Mouse (Mus musculus) heart, postnatal 14 days (tissue): ENCODE measurements around the gene Hcfc1r1. TPM values are rescaled to one million over a fixed set of nuclear protein-coding genes. Genes with fewer than 3 reads are reported as not detected.

Experiments
- DNase-seq, 2 experiments: peaks; one replicate each; pipeline ENCODE4 v3.0.0; 2021 to 2022
- intact Hi-C: fragments of 180-260 bp; cut with DNase I; formaldehyde crosslinking; loops from one replicate; pipeline ENCODE4 v1.15.1; 2025
- long read RNA-seq, 2 experiments: library from polyadenylated mRNA; stranded (forward); transcript quantifications; one replicate each; pipeline ENCODE4 v2.0.0; 2021
- total RNA-seq, 2 experiments: library from RNA; stranded (reverse); gene quantifications; 2 replicates each; pipeline ENCODE4 v1.2.3; 2021

The Hcfc1r1 gene
- 100 to 1,000 TPM; 186 to 198 TPM for total RNA-seq
- long read RNA-seq, experiment 1, transcript Hcfc1r1-201 (3 exons, 946 nt), result major isoform, 29 of 85 reads
- long read RNA-seq, experiment 1, partial matches to known transcripts, result 39 of 85 reads
- long read RNA-seq, experiment 1, other reads (novel, unspliced or antisense), result 16 of 85 reads
- long read RNA-seq, experiment 2, transcript Hcfc1r1-201 (3 exons, 946 nt), result major isoform, 36 of 79 reads
- long read RNA-seq, experiment 2, partial matches to known transcripts, result 34 of 79 reads
- long read RNA-seq, experiment 2, other reads (novel, unspliced or antisense), result 7 of 79 reads

DNA sequence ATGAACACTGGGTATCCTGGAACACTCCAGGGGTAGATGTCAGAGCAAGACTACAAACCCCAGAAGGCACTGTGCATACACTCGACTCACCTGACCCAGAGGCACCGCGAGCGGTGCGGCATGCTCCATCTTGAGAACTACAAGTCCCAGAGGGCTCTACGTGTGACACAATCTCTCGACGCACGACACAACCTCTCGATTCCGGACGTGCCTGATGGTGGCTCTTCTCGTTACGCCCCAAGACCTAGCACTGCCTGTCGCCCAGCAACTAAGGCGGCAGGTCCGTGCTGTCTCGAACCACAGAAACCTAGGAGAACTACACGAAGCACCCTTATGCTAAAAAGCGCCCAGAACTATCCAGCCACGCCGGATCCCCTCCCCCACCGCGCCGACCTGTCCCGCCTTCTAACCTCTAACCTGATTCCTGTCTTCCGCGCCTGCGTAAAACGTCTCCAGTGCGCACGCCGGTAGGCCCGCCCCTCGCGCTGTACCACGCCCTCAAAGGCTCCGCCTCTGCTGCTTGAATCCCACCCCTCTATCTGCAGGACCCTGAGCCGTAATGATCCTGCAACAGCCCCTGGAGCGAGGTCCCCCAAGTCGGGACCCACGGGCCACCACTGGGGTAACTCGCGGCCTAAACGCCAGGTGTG, at the start of gene Hcfc1r1, which contains the start of gene Thoc6:
Hcfc1r1 (plus strand) TSS at position 173 of the 650 bp plus-strand sequence.
Thoc6 (minus strand) TSS at position 459 of the 650 bp plus-strand sequence.
- intact Hi-C loops, result no loop called here
- peak; percentile 89 to 92 for DNase-seq

DNA sequence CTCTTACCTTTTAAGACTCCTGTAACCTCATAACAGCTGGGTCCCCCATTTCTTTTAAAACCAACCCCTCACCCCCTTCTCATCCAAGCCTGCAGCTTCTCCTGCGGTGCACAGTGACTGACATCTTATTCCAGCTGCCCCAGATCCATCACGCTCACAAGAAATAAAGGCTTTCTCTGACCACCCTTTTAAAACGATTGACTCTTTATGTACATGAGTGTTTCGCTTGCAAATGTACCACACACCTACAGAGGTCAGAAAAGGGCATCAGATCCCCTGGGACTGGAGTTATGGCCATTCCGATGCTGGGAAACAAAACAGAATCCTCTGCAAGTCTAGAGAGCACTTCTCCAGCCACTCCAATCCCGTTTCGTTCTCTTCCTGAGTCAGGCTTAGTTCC, 45.6 kb upstream of the Hcfc1r1 start:
- DNase-seq, result no peak
- intact Hi-C loops, result no loop called here

- peak; percentile 83 to 90 for DNase-seq
- intact Hi-C loops, result loop anchor here (2.0 kb wide), 1 partner anchor 60 kb away; no protein-coding TSS in a partner anchor
Observed at GRCm38 (mm10) chr17:23630195-23631020, 43.0 kb upstream of the Hcfc1r1 start.

DNA sequence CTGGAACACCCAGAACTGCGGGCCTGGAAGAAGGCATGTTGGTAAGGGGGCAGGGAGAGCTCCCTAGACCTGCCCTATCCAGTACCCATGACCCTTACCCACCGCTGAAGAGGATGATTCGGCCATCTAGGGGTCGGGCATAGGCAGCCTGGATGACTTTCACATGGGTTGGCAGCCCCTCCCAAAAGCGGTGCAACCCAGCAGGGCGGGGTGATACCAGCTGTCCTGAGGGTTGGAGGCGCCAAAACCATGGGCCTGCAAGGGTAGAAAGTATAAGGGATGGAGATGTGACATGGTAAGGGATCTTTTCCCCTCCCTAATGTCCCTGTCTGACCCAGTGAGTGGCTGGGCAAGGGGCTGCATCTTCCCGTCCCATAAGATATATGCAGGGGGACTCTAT, 42.2 kb upstream of the Hcfc1r1 start:
- no peak for DNase-seq
- intact Hi-C loops, result loop anchor here (2.0 kb wide), 1 partner anchor 60 kb away; no protein-coding TSS in a partner anchor

DNA sequence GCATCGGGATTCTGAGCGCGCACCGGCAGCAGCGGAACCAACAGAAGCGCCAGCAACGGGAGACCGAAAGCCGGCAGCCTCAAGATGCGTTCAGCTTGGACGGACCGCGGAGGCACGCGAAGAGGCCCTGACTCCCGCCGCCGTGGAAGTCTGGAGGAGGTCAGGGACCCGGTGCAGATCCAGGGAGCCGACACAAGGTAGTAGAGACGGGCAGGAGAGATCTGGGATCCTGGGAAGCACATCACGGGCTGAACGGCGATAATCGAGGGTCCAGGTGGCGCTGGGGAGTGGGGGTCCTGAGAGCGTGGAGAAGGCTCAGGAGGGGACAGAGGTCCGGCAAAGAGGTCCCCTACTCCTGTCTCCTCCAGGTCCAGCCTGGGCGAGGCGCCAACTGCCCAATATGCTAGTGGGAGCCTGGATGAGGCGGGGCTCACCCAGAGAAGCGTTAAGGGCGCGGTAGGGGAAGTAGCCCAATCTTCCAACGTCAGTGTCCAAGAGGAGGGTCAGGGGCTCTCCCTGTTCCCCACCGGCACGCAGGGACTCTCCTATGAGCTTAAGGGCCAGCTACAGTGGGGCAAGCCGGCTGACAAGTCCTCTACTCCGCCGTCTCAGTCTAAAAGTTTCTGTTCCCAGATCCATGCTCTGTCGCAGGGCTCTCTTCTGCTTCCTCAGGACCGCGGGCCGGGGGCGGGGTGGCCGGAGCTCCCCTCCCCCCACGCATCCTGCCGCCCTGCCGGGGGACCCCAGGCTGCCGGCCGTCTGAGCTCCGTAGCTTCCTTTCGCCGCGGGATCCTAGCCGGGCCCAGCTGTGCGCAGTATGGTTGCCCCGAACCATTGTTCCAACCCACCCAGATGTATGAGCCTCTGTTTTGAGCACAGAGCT, 28.5 kb upstream of the Hcfc1r1 start, which contains the start of gene Mmp25:
Mmp25 (minus strand) TSS at position 665 of the 883 bp plus-strand sequence.
- DNase-seq, result peak; percentile 21 to 32

DNA sequence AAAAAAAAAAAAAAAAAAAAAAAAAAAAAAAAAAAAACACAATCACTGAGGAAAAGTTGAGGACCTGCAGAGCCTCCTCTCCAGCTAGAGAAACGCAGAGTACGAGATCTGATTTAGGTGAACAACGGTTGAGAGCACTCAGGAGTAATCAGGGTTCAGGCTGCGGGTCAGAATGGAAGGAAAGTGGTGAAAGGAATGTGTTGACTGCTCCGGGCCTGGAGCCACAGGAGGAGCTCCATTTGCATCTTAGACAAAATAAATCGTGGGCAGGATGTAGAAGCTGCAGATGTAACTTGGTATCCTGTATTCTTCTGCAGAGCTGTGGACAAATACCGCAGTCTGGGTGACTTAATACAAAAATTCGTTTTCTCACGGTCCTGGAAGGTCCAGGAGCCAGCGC, 27.5 kb upstream of the Hcfc1r1 start:
- no peak for DNase-seq
- intact Hi-C loops, result no loop called here

More for the DNA sequence above, 28.5 kb upstream of the Hcfc1r1 start, which contains the start of gene Mmp25:
- intact Hi-C loops, result no loop called here

- DNase-seq, result no peak
- intact Hi-C loops, result no loop called here
Observed at GRCm38 (mm10) chr17:23651363-23651762, 22.0 kb upstream of the Hcfc1r1 start.

- no peak for DNase-seq
- intact Hi-C loops, result no loop called here
Observed at GRCm38 (mm10) chr17:23653324-23653723, 20.1 kb upstream of the Hcfc1r1 start.

DNA sequence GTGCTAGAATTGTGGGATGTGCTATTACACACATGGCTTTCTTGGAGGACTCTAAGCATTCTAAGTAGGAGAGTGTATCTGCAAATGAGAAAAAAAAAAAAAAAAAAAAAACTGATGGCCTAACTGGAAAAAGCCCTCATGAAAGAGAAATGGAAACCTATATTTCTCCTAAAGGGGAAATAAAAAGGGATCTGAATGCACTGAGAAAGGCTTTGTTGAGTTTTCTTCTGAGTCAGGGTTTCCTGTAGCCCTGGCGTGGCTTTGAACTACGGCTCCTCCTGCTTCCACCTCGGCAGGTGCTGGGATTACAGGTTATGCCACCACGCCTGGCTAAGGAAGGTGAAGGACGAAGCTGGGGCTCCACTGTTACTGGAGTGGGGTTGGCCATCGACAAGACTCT, 19.4 kb upstream of the Hcfc1r1 start:
- intact Hi-C loops, result no loop called here
- no peak for DNase-seq

- no peak for DNase-seq
- intact Hi-C loops, result no loop called here
Observed at GRCm38 (mm10) chr17:23654410-23654809, 19.0 kb upstream of the Hcfc1r1 start.

GRCm38 (mm10) chr17:23658450-23658849, 14.9 kb upstream of the Hcfc1r1 start:
- intact Hi-C loops, result no loop called here
- DNase-seq, result no peak

DNA sequence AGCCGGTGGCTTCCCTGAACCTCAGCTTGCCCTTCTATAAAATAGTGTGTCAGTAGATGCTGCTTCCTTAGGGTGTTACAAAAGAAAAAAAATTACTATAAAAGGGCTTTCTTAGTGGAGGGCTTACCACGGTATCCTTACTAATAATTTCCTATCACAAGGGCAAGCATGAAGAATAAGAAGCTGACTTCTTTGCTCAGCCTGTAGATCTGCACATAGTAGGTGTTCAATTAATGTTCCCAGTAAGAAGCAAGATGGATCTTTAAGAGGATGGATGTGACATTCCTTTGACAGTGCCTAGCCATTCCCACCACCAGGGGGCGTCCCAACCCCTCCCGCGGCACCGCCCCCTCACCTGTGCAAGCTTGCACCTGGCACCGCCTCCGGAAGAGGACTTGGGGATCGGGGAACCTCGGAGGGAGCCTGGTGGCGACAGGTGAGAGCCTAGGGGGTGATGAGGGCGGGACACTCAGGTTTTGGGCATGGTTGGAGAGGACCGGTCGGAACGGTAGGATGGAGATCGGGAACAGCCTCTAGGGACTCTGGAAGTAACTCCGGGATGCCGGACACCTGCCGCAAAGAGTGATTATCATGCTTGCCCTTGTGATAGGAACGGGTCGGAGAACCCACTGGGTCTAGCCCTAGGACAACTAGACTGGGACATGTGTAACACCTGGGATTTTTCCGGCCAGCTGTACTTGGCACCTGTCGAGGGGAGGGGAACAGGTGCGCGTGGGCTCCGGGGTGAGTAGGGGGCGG, 13.1 kb upstream of the Hcfc1r1 start, which contains the start of gene Bicdl2:
Bicdl2 (plus strand) TSS at position 390 of the 759 bp plus-strand sequence.
- peak; percentile 36 to 44 for DNase-seq
- intact Hi-C loops, result loop anchor here (2.0 kb wide), 1 partner anchor 47 kb away; no protein-coding TSS in a partner anchor

DNA sequence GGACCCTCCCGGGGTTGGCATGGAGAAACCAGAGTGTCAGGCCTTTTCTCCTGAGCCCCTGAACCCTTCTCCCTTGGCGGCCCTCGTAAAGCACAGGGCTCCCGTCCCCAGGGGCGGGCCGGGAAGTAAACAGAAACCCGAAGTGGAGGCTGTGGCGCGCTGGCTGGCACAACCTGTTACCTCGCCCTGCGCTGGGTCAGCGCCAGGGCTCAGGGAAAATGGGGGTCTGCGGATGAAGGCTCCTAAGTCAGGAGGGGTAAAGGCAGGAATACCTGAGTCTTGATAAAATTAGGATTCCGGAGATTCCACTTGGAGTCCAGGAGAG, 12.6 kb upstream of the Hcfc1r1 start:
- intact Hi-C loops, result loop anchor here (2.0 kb wide), 1 partner anchor 46 kb away; no protein-coding TSS in a partner anchor
- no peak for DNase-seq

DNA sequence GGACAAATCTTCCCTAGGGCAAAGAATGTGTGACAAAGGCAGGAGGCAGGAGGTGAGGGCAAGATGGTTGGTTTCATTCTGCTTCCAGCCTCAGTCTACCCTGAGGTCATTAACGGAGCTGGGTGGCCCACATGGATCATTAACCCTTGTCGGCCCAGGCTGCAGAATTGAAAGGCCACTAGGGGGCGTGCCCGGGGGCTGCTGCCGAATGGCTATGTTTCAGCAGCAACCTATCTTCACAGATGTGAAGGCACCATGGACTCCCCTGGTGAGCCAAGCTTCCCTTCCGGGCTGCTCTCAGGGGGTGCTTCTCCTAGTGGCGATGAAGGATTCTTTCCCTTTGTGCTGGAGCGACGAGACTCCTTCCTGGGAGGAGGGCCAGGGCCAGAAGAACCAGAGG, 11.9 kb upstream of the Hcfc1r1 start:
- intact Hi-C loops, result loop anchor here (2.0 kb wide), 1 partner anchor 45 kb away; no protein-coding TSS in a partner anchor

GRCm38 (mm10) chr17:23664556-23665021, 8.8 kb upstream of the Hcfc1r1 start:
- DNase-seq, result no peak

More for the DNA sequence above, 11.9 kb upstream of the Hcfc1r1 start:
- DNase-seq, result no peak

GRCm38 (mm10) chr17:23665511-23665910, 7.9 kb upstream of the Hcfc1r1 start:
- DNase-seq, result no peak
- intact Hi-C loops, result no loop called here

More at GRCm38 (mm10) chr17:23664556-23665021, 8.8 kb upstream of the Hcfc1r1 start:
- intact Hi-C loops, result no loop called here

GRCm38 (mm10) chr17:23670516-23671074, 2.8 kb upstream of the Hcfc1r1 start:
- no peak for DNase-seq
- intact Hi-C loops, result no loop called here

DNA sequence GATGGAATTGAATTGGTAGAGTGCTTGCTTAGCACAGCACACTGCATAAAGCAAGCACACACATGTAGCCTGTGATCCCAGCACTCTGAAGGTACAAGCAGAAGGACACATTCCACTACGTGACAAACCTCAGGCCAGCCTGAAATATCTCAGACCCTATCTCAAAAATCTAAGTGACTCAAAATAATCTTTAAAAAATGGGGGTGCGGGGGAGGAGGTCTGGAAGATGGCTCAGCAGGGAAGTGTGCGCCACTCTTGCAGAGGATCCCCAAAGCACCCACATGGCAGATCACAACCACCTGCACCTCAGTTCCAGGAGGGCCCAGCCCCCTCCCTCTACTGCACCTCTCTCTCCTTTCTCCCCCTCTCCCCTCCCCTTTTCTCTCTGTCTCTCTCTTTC, 1.9 kb upstream of the Hcfc1r1 start:
- intact Hi-C loops, result no loop called here
- DNase-seq, result no peak
